Mouse (Mus musculus) heart, embryonic 16.5 days (tissue): Measurements from ENCODE around the gene Il15. TPM values are rescaled to one million over a fixed set of nuclear protein-coding genes. Genes with fewer than 3 reads are reported as not detected.

Experiments used
- ATAC-seq: fragments of 200-750 bp; cut with Nextera tagmentation; replicated peaks from 2 replicates; pipeline ENCODE4 v1.8.0; 2017; ENCODE audit warnings: moderate number of reproducible peaks; ENCODE audit not compliant: insufficient read depth, low FRiP score; ENCODE audit errors: extremely low read depth
- H3K27ac ChIP-seq: fragments of 300-500 bp; sonication (generic); 2 replicates; pipeline ENCODE4 v1.5.1; 2014; ENCODE audit warnings: mild to moderate bottlenecking, low read length, control low read depth, moderate library complexity
- H3K27me3 ChIP-seq: fragments of 300-500 bp; sonication (generic); 2 replicates; pipeline ENCODE4 v1.6.1; 2014; ENCODE audit warnings: low read length, mixed read lengths; ENCODE audit not compliant: control insufficient read depth, insufficient read depth
- H3K36me3 ChIP-seq: fragments of 300-500 bp; sonication (generic); 2 replicates; pipeline ENCODE4 v1.6.1; 2014; ENCODE audit not compliant: control insufficient read depth, insufficient read depth
- H3K4me1 ChIP-seq: fragments of 300-500 bp; sonication (generic); 2 replicates; pipeline ENCODE4 v1.6.1; 2014; ENCODE audit warnings: low read length, mixed read lengths; ENCODE audit not compliant: control insufficient read depth, insufficient read depth
- H3K4me2 ChIP-seq: fragments of 300-500 bp; sonication (generic); 2 replicates; pipeline ENCODE4 v1.6.1; 2014; ENCODE audit warnings: low read depth, mild to moderate bottlenecking, control low read depth, low read length
- H3K4me3 ChIP-seq: fragments of 300-500 bp; sonication (generic); 2 replicates; pipeline ENCODE4 v1.5.1; 2014; ENCODE audit warnings: mild to moderate bottlenecking, control low read depth, low read length
- H3K9ac ChIP-seq: fragments of 300-500 bp; sonication (generic); 2 replicates; pipeline ENCODE4 v1.6.1; 2014; ENCODE audit warnings: low read length, control low read depth
- H3K9me3 ChIP-seq: fragments of 300-500 bp; sonication (generic); replicated peaks from 2 replicates; pipeline ENCODE4 v1.6.1; 2016; ENCODE audit warnings: low read length; ENCODE audit not compliant: control insufficient read depth
- WGBS: fragments of 180-500 bp; shearing (Covaris S2); extraction: QIAGEN DNeasy Blood & Tissue Kit; methylation state at CpG from one replicate; pipeline ENCODE4 v1.1.7; 2014; 5-methylcytosine and 5-hydroxymethylcytosine counted together
- polyA plus RNA-seq: library from polyadenylated mRNA; unstranded; fragments of >200 nt; fragmentation: Nextera tagmentation; extraction: Ambion mirVana; gene quantifications from 2 replicates; pipeline ENCODE4 v1.2.1, GENCODE M21; 2015

The Il15 gene
- polyA plus RNA-seq, 1 experiment from 2014 or later = 15.3 TPM

GRCm38 (mm10) chr8:82331675-82332234 is 71.3 kb downstream of the Il15 start:
- 83% methylated on average over 8 of the region's 8 CpGs for WGBS
- 0 out of 2 replicates have a peak, but pooled peaks cover 3% of the 10 kb centered on the region for H3K36me3 ChIP-seq
- no peaks in the 10 kb centered on the region for H3K9me3 ChIP-seq
- no peak overlapping the region for H3K27ac ChIP-seq
- no peak overlapping the region for H3K9ac ChIP-seq
- H3K4me2 ChIP-seq = no peak overlapping the region
- ATAC-seq = no peak
- H3K27me3 ChIP-seq = no peaks in the 10 kb centered on the region
- H3K4me3 ChIP-seq = no peak overlapping the region
- H3K4me1 ChIP-seq = no peaks in the 10 kb centered on the region

GRCm38 (mm10) chr8:82327986-82328652 is 74.9 kb downstream of the Il15 start:
- Histone ChIP-seq H3K9me3 (no peaks in the 10 kb centered on the region), H3K4me1 (no peaks in the 10 kb centered on the region), H3K9ac (no peak overlapping the region), H3K4me2 (no peak overlapping the region), H3K27me3 (no peaks in the 10 kb centered on the region), H3K27ac (no peak overlapping the region), H3K4me3 (no peak overlapping the region), H3K36me3 (no peaks in the 10 kb centered on the region)
- ATAC-seq = no peak
- 54% methylated on average over 2 of the region's 2 CpGs for whole genome bisulfite sequencing

DNA sequence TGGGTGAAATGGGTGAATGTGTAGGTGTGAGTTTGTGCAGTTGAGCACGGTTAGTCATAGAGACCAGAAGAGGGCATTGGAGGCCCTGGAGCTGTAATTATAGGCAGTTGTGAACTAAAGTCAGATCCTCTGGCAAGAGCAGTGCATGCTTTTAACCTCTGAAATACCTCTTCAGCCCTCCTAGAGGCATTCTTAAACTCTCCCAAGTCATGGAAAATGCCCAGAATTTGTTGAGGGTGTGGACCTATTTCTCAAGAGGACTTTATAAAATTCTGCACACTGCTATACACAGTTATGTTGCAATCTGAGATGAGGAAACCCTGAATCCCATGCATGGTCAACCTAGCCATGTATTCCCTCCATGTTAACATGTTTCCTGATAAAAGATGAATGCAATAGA is 77.0 kb downstream of the Il15 start:
- Histone ChIP-seq H3K4me2 (no peak overlapping the region), H3K27ac (no peak overlapping the region), H3K9ac (no peak overlapping the region), H3K36me3 (no peaks in the 10 kb centered on the region), H3K4me1 (no peaks in the 10 kb centered on the region), H3K27me3 (no peaks in the 10 kb centered on the region), H3K9me3 (no peaks in the 10 kb centered on the region), H3K4me3 (no peak overlapping the region)
- ATAC-seq = no peak
- WGBS = 50% methylated on average over 1 of the region's 1 CpGs

DNA sequence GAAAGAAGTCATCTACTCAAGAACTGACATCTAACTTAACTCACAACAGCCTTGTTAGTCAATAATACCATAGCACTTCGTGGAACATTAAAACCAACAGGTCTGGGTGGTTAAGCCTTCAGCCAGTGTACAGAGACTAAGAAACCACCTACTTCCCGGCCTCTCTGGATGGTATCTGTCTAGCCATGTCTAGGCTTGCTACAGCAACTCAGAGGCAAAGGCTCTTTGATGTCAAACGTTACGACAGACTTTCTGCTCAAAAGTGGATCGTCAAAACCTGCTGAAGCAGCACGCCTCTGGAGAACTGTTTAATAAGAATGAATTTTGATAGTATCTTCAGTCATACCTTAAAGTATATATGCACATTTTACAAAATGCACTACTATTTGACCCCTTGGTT is 77.4 kb downstream of the Il15 start:
- Histone ChIP-seq H3K4me1 (no peaks in the 10 kb centered on the region), H3K9ac (no peak overlapping the region), H3K9me3 (no peaks in the 10 kb centered on the region), H3K4me2 (no peak overlapping the region), H3K27ac (no peak overlapping the region), H3K36me3 (no peaks in the 10 kb centered on the region), H3K4me3 (no peak overlapping the region), H3K27me3 (no peaks in the 10 kb centered on the region)
- ATAC-seq = no peak
- 75% methylated on average over 6 of the region's 6 CpGs for WGBS

DNA sequence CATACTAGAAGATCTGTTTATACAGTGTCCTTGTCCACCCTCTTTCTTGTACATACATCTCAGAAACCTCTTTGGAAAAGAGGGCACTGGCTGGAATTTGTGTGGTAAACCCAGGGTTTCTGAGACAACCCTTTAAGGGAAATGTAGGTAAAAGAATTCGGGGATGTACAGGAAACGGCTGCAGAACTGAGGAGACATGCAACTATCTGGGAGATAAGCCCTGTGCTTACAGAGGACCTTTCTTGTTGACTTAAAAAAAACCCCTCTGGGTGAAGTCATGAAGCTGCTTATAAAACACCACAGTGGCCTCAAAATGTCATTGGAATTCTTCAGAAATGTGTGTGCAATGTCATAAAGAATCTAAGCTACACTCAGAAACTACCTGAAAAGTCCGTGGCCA is 85.6 kb downstream of the Il15 start:
- Histone ChIP-seq H3K4me3 (no peak overlapping the region), H3K27me3 (no peaks in the 10 kb centered on the region), H3K27ac (no peak overlapping the region), H3K9me3 (no peaks in the 10 kb centered on the region), H3K9ac (no peak overlapping the region), H3K4me2 (no peak overlapping the region), H3K36me3 (no peaks in the 10 kb centered on the region), H3K4me1 (no peaks in the 10 kb centered on the region)
- no peak for ATAC-seq
- WGBS = 39% methylated on average over 3 of the region's 3 CpGs

DNA sequence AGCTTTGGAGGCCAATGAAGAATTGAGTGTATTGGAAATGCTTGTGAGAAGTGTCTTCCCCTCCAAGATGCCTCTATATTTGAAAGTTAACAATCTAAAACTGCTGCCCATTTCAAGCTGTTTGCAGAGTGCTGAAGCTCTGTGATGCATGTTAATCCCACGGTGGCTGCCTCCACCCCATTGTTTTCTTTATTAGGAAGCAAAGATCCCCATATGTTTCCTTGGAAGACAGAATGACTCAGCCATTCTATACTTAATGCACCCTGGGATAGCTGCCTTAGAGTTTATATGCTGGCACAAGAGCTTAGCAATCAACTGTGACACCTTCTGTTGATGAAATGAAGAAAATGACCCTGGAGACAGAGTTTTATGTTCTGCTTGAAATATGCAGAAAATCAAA is 96.6 kb downstream of the Il15 start:
- no peak overlapping the region for H3K4me3 ChIP-seq

GRCm38 (mm10) chr8:82296256-82296655 is 106.8 kb downstream of the Il15 start:
- ATAC-seq = no peak
- Histone ChIP-seq H3K27ac (no peak overlapping the region), H3K9ac (no peak overlapping the region), H3K36me3 (no peaks in the 10 kb centered on the region), H3K9me3 (no peaks in the 10 kb centered on the region), H3K27me3 (no peaks in the 10 kb centered on the region), H3K4me3 (no peak overlapping the region), H3K4me1 (no peaks in the 10 kb centered on the region), H3K4me2 (no peak overlapping the region)
- 80% methylated on average over 2 of the region's 2 CpGs for WGBS

More for the DNA sequence above, 96.6 kb downstream of the Il15 start:
- no peaks in the 10 kb centered on the region for H3K27me3 ChIP-seq
- no peaks in the 10 kb centered on the region for H3K36me3 ChIP-seq
- no peaks in the 10 kb centered on the region; the same call in 1 of the 2 replicates for H3K9me3 ChIP-seq
- no peak overlapping the region for H3K27ac ChIP-seq
- H3K4me2 ChIP-seq = no peak overlapping the region
- 45% methylated on average over 1 of the region's 1 CpGs for WGBS
- H3K9ac ChIP-seq = no peak overlapping the region
- ATAC-seq = no peak
- H3K4me1 ChIP-seq = no peaks in the 10 kb centered on the region

DNA sequence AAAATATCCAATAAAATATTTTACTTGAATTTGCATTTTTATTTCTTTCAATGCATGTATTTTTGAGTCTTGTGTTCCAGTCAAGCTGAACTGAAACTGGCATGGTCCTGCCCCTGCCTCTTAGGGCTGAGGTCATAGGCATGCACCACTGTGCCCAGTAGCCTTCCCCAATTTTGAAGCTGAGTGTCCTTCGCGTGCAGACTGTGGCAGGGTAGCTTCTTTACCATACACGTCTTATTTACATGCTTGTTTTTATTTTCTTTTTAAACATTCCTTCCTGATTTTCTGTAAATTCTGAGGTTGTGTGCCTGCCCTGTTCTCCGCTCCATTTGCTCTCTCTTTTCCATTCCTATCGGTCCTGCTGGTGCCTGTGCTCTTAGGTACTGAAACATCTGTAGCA is 111.4 kb downstream of the Il15 start:
- 85% methylated on average over 5 of the region's 5 CpGs for WGBS
- Histone ChIP-seq H3K36me3 (no peaks in the 10 kb centered on the region), H3K27ac (no peak overlapping the region), H3K9ac (no peak overlapping the region), H3K4me2 (no peak overlapping the region), H3K9me3 (no peaks in the 10 kb centered on the region), H3K4me3 (no peak overlapping the region), H3K4me1 (no peaks in the 10 kb centered on the region), H3K27me3 (no peaks in the 10 kb centered on the region)
- no peak for ATAC-seq

- H3K9me3 ChIP-seq = no peaks in the 10 kb centered on the region
- H3K4me3 ChIP-seq = no peak overlapping the region
- ATAC-seq = no peak
- H3K27ac ChIP-seq = no peak overlapping the region
- H3K9ac ChIP-seq = no peak overlapping the region
- H3K36me3 ChIP-seq = no peaks in the 10 kb centered on the region
- WGBS = 82% methylated on average over 3 of the region's 3 CpGs
- no peaks in the 10 kb centered on the region for H3K27me3 ChIP-seq
- H3K4me1 ChIP-seq = no peaks in the 10 kb centered on the region
- no peak overlapping the region for H3K4me2 ChIP-seq
Observed at GRCm38 (mm10) chr8:82285866-82286265, 117.2 kb downstream of the Il15 start.
